Mouse (Mus musculus): ENCODE measurements at regions not wholly inside any gene's neighbourhood (a gene's known extent, or its start where the extent isn't known, plus 50 kb on each side); places are given as distances from the start of the nearest gene placed in this dataset.

GRCm38 (mm10) chr2:115375336-115375735, 206.2 kb upstream of the BC052040 start:
- Histone ChIP-seq H3K36me3 (replicated peaks; ENCODE audit: insufficient read depth, low read length) (no peaks in the 10 kb centered on the region), H3K27ac (ENCODE audit: low read depth) (no peak overlapping the region), H3K9me3 (ENCODE audit: low read length) (no peaks in the 10 kb centered on the region), H3K4me2 (ENCODE audit: low read depth, low read length) (no peak overlapping the region), H3K27me3 (ENCODE audit: insufficient read depth, low read length) (no peaks in the 10 kb centered on the region), H3K4me1 (ENCODE audit: insufficient read depth) (no peaks in the 10 kb centered on the region), H3K4me3 (ENCODE audit: low read depth, low read length) (no peak overlapping the region), H3K9ac (replicated peaks) (no peak overlapping the region)
- no peak for ATAC-seq
- TF ChIP-seq CTCF (IDR thresholded peaks at IDR 0.05; ENCODE audit: low read depth) (no peak), EP300 (IDR thresholded peaks at IDR 0.05; ENCODE audit: low read depth) (no peak)
- no peak for DNase-seq
- 72% methylated on average over 5 of the region's 5 CpGs for WGBS (ENCODE audit: insufficient replicate concordance)

GRCm38 (mm10) chr2:115384414-115385180, 196.9 kb upstream of the BC052040 start:
- H3K36me3 ChIP-seq (replicated peaks; ENCODE audit: insufficient read depth, low read length) = no peaks in the 10 kb centered on the region
- H3K27ac ChIP-seq (ENCODE audit: low read depth) = no peak overlapping the region
- H3K27me3 ChIP-seq (ENCODE audit: insufficient read depth, low read length) = no peaks in the 10 kb centered on the region
- no peak for DNase-seq
- H3K9ac ChIP-seq (replicated peaks) = no peak overlapping the region
- no peaks in the 10 kb centered on the region for H3K4me1 ChIP-seq (ENCODE audit: insufficient read depth)
- no peak overlapping the region for H3K4me2 ChIP-seq (ENCODE audit: low read depth, low read length)
- no peak overlapping the region for H3K4me3 ChIP-seq (ENCODE audit: low read depth, low read length)
- H3K9me3 ChIP-seq (ENCODE audit: low read length) = no peaks in the 10 kb centered on the region
- ATAC-seq = no peak
- TF ChIP-seq CTCF (IDR thresholded peaks at IDR 0.05; ENCODE audit: low read depth) = no peak
- no peak for TF ChIP-seq EP300 (IDR thresholded peaks at IDR 0.05; ENCODE audit: low read depth)
- 66% methylated on average over 13 of the region's 13 CpGs for WGBS (ENCODE audit: insufficient replicate concordance)

- Histone ChIP-seq H3K9ac (replicated peaks) (no peak overlapping the region), H3K27ac (ENCODE audit: low read depth) (no peak overlapping the region), H3K4me1 (ENCODE audit: insufficient read depth) (no peaks in the 10 kb centered on the region), H3K4me3 (ENCODE audit: low read depth, low read length) (no peak overlapping the region), H3K36me3 (replicated peaks; ENCODE audit: insufficient read depth, low read length) (no peaks in the 10 kb centered on the region), H3K4me2 (ENCODE audit: low read depth, low read length) (no peak overlapping the region), H3K27me3 (ENCODE audit: insufficient read depth, low read length) (no peaks in the 10 kb centered on the region), H3K9me3 (ENCODE audit: low read length) (no peaks in the 10 kb centered on the region)
- ATAC-seq (no peak), DNase-seq (no peak)
- TF ChIP-seq EP300 (IDR thresholded peaks at IDR 0.05; ENCODE audit: low read depth) (no peak), CTCF (IDR thresholded peaks at IDR 0.05; ENCODE audit: low read depth) (no peak)
- 57% methylated on average over 16 of the region's 16 CpGs for WGBS (ENCODE audit: insufficient replicate concordance)
Measured at GRCm38 (mm10) chr2:115385207-115386168, 196.0 kb upstream of the BC052040 start.

- WGBS (ENCODE audit: insufficient replicate concordance) = 84% methylated on average over 7 of the region's 7 CpGs
- TF ChIP-seq CTCF (IDR thresholded peaks at IDR 0.05; ENCODE audit: low read depth) (no peak), EP300 (IDR thresholded peaks at IDR 0.05; ENCODE audit: low read depth) (no peak)
- no peaks in the 10 kb centered on the region for H3K36me3 ChIP-seq (replicated peaks; ENCODE audit: insufficient read depth, low read length)
- no peak overlapping the region for H3K9ac ChIP-seq (replicated peaks)
- no peaks in the 10 kb centered on the region for H3K4me1 ChIP-seq (ENCODE audit: insufficient read depth)
- H3K4me2 ChIP-seq (ENCODE audit: low read depth, low read length) = no peak overlapping the region
- DNase-seq = no peak
- no peak overlapping the region for H3K4me3 ChIP-seq (ENCODE audit: low read depth, low read length)
- no peak overlapping the region for H3K27ac ChIP-seq (ENCODE audit: low read depth)
- no peaks in the 10 kb centered on the region for H3K9me3 ChIP-seq (ENCODE audit: low read length)
- H3K27me3 ChIP-seq (ENCODE audit: insufficient read depth, low read length) = no peaks in the 10 kb centered on the region
- ATAC-seq = no peak
Measured at GRCm38 (mm10) chr2:115391575-115391974, 189.9 kb upstream of the BC052040 start.

- no peak for DNase-seq
- Histone ChIP-seq H3K36me3 (replicated peaks; ENCODE audit: insufficient read depth, low read length) (no peaks in the 10 kb centered on the region), H3K4me1 (ENCODE audit: insufficient read depth) (no peaks in the 10 kb centered on the region), H3K9me3 (ENCODE audit: low read length) (no peaks in the 10 kb centered on the region), H3K27me3 (ENCODE audit: insufficient read depth, low read length) (no peaks in the 10 kb centered on the region), H3K4me2 (ENCODE audit: low read depth, low read length) (no peak overlapping the region), H3K27ac (ENCODE audit: low read depth) (no peak overlapping the region), H3K4me3 (ENCODE audit: low read depth, low read length) (no peak overlapping the region), H3K9ac (replicated peaks) (no peak overlapping the region)
- ATAC-seq = no peak
- TF ChIP-seq EP300 (IDR thresholded peaks at IDR 0.05; ENCODE audit: low read depth) (no peak), CTCF (IDR thresholded peaks at IDR 0.05; ENCODE audit: low read depth) (no peak)
- WGBS (ENCODE audit: insufficient replicate concordance) = 78% methylated on average over 8 of the region's 8 CpGs
Measured at GRCm38 (mm10) chr2:115392082-115392762, 189.3 kb upstream of the BC052040 start.

- Histone ChIP-seq H3K4me2 (ENCODE audit: low read depth, low read length) (no peak overlapping the region), H3K9ac (replicated peaks) (no peak overlapping the region), H3K4me1 (ENCODE audit: insufficient read depth) (no peaks in the 10 kb centered on the region), H3K27ac (ENCODE audit: low read depth) (no peak overlapping the region), H3K36me3 (replicated peaks; ENCODE audit: insufficient read depth, low read length) (no peaks in the 10 kb centered on the region), H3K9me3 (ENCODE audit: low read length) (no peaks in the 10 kb centered on the region), H3K4me3 (ENCODE audit: low read depth, low read length) (no peak overlapping the region), H3K27me3 (ENCODE audit: insufficient read depth, low read length) (no peaks in the 10 kb centered on the region)
- 61% methylated on average over 4 of the region's 4 CpGs for WGBS (ENCODE audit: insufficient replicate concordance)
- DNase-seq (no peak), ATAC-seq (no peak)
- TF ChIP-seq EP300 (IDR thresholded peaks at IDR 0.05; ENCODE audit: low read depth) = no peak
- no peak for TF ChIP-seq CTCF (IDR thresholded peaks at IDR 0.05; ENCODE audit: low read depth)
Measured at GRCm38 (mm10) chr2:115394091-115394490, 187.4 kb upstream of the BC052040 start.
